Mouse (Mus musculus) left cerebral cortex, adult 2 months (tissue): ENCODE measurements around the gene Zdhhc7. TPM values are rescaled to one million over a fixed set of nuclear protein-coding genes. Genes with fewer than 3 reads are reported as not detected.

Source experiments
- DNase-seq, 2 experiments: peaks; one replicate each; pipeline ENCODE4 v3.0.0; 2021 to 2022; ENCODE audit warnings: low spot score in 2 of 2, mixed read lengths in 1 of 2; ENCODE audit errors: extremely low spot score in 1 of 2
- H3K27ac ChIP-seq: fragments of 200-600 bp; 2 replicates; pipeline ENCODE4 v1.8.1; 2022
- H3K4me3 ChIP-seq: fragments of 200-600 bp; 2 replicates; pipeline ENCODE4 v1.8.1; 2022
- CTCF ChIP-seq: fragments of 200-600 bp; IDR thresholded peaks from 2 replicates; pipeline ENCODE4 v1.8.1; 2022; ENCODE audit warnings: antibody characterized with exemption, mild to moderate bottlenecking, moderate library complexity
- intact Hi-C: fragments of 180-260 bp; cut with DNase I; formaldehyde crosslinking; loops from one replicate; pipeline ENCODE4 v1.15.1; 2025
- total RNA-seq, 2 experiments: library from RNA; stranded (reverse); gene quantifications; 2 replicates each; pipeline ENCODE4 v1.2.3; 2021

The Zdhhc7 gene
- total RNA-seq, 2 experiments from 2014 or later, result 33.5 to 38.5 TPM

GRCm38 (mm10) chr8:120042542-120043312 lies 58.6 kb downstream of the Zdhhc7 start:
- no peak overlapping the region for H3K27ac ChIP-seq
- intact Hi-C loops, result no loop called here
- no peak overlapping the region for H3K4me3 ChIP-seq
- DNase-seq, result no peak
- TF ChIP-seq CTCF, result no peak

DNA sequence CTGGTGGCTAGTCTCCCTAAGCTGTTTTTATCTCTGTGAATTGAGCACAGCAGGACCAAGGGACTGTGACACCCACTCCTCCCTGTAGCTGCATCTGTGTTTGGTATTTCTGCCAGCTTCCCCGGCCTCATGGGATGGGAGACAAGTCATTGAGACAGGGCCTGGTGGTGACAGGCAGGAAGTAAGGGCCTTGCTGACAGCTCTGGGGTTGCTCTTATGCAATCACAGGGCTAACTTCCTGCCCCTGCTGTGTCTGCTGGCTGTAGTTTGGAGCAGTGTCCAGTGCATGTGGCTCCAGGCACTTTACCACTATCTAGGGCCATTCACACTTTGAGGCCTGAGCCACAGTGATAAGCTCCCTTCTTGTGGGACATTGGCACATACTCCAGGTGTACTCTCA lies 60.4 kb downstream of the Zdhhc7 start:
- intact Hi-C loops, result no loop called here
- peak in 1 of 2 experiments; percentile 23 for DNase-seq

GRCm38 (mm10) chr8:120039313-120039919 lies 61.9 kb downstream of the Zdhhc7 start:
- DNase-seq, result no peak
- TF ChIP-seq CTCF, result no peak
- no peak overlapping the region for H3K4me3 ChIP-seq
- intact Hi-C loops, result no loop called here
- no peak overlapping the region for H3K27ac ChIP-seq

More for the DNA sequence above, 60.4 kb downstream of the Zdhhc7 start:
- no peak; the same call in 1 of the 2 replicates for TF ChIP-seq CTCF
- Histone ChIP-seq H3K4me3 (no peak overlapping the region), H3K27ac (no peak overlapping the region)

DNA sequence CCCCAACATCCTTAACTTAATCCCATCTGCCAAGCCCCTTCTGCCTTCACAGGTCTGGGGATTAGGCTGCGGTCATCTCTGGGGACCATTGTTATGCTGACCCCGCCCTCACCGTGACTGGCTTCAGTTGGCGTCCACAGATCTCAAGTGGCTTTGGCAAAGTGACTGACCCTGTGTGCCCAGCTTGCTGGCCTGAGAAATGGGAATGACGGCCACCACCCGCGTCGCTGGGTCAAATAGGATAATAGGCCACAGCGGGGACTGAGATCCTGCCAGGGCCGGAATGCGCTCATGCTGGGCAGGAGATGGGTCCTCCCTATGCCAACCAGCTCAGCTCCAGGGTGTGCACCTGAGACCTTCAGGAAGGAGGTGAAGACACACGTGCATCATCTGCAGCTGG lies 62.5 kb downstream of the Zdhhc7 start:
- Histone ChIP-seq H3K27ac (no peak overlapping the region), H3K4me3 (no peak overlapping the region)
- intact Hi-C loops, result no loop called here
- no peak for TF ChIP-seq CTCF
- DNase-seq, result no peak

DNA sequence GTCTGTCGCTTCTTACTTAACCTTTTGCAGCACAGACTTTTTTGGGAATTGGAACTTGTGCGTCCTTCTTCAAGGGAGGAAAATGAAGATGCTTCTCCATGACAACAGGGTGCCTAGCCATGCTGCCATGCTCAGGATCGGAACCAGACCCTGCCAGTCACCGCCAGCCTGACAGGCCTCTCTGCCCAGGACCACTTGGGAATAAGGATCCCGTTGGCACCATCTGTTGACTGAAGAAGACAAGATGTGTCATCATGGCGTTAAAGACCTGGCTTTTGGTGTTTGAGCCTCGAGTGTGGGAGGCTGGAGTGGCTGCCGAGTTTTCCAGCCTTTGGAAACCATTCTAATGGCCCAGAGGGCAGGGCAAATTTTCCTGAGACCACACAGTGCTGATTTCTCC lies 63.7 kb downstream of the Zdhhc7 start:
- Histone ChIP-seq H3K4me3 (no peak overlapping the region), H3K27ac (no peak overlapping the region)
- no peak for TF ChIP-seq CTCF
- intact Hi-C loops, result no loop called here
- no peak for DNase-seq

- TF ChIP-seq CTCF, result no peak
- Histone ChIP-seq H3K4me3 (no peak overlapping the region), H3K27ac (no peak overlapping the region)
- DNase-seq, result no peak
- intact Hi-C loops, result no loop called here
Measured at GRCm38 (mm10) chr8:120037199-120037598, 64.1 kb downstream of the Zdhhc7 start.

DNA sequence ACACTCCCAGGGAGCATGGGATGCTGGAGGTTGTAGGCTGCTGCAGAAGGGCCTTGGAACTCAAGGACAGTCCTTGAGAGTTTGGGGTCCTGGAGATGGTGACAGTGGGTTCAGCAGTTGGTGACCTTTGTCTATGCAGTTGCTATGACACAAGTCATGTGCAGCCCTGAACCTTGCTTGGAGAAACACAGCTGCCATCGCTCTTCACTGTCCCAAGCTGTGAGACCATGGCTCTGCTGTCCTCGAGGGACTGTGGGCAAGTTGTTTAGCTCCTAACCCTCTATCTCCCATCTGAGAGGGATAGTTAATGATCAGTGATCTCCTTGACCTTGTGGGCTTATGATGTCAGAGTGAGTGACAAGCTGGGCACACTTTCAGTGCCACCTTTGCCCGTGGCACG lies 64.7 kb downstream of the Zdhhc7 start:
- intact Hi-C loops, result no loop called here
- no peak for TF ChIP-seq CTCF
- Histone ChIP-seq H3K27ac (no peak overlapping the region), H3K4me3 (no peak overlapping the region)
- DNase-seq, result no peak

DNA sequence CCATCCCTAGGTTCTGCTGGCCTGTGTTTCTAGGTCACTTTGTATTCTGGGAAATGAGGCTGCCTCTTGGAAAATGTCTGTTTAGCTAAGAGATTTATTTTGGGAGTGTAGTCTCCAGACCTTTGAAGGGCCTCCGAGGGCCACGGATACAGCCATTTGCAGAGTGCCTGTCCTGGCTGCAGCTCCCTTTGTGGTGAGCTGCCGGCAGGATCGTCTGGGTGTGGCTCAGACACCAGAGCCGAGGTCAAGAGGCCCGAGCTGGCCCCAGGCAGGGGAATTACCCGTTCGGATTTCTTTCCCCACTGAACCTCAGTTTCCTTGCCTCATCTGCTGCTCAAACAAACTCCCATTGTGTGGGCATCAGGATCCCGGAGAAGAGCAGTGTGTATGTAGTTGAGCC lies 65.2 kb downstream of the Zdhhc7 start:
- no peak overlapping the region for H3K27ac ChIP-seq
- no peak overlapping the region for H3K4me3 ChIP-seq
- no peak for DNase-seq
- intact Hi-C loops, result no loop called here
- no peak for TF ChIP-seq CTCF

- intact Hi-C loops, result no loop called here
- TF ChIP-seq CTCF, result no peak
- no peak overlapping the region for H3K4me3 ChIP-seq
- DNase-seq, result no peak
- no peak overlapping the region for H3K27ac ChIP-seq
Measured at GRCm38 (mm10) chr8:120034471-120034870, 66.8 kb downstream of the Zdhhc7 start.

GRCm38 (mm10) chr8:120032549-120033208 lies 68.6 kb downstream of the Zdhhc7 start:
- TF ChIP-seq CTCF, result no peak
- intact Hi-C loops, result no loop called here
- DNase-seq, result no peak
- Histone ChIP-seq H3K4me3 (no peak overlapping the region), H3K27ac (no peak overlapping the region)

Other genes starting within 250 kb of the Zdhhc7 start
- gene Klhl36, start 239.2 kb downstream of the Zdhhc7 start, total RNA-seq, result 1 to 10 TPM; 7.2 to 8.9 TPM
- gene Usp10, start 191.1 kb downstream of the Zdhhc7 start, total RNA-seq, result 10 to 100 TPM; 86.4 to 88.9 TPM
- 1 to 10 TPM; 2.4 to 2.6 TPM for gene Gm20388, start 190.6 kb downstream of the Zdhhc7 start, total RNA-seq
- 1 to 10 TPM; 2.3 to 3.4 TPM for gene Crispld2, start 109.0 kb downstream of the Zdhhc7 start, total RNA-seq
- gene 6430548M08Rik, start 12.7 kb upstream of the Zdhhc7 start, total RNA-seq, result 100 to 1,000 TPM; 234 to 249 TPM
- gene Fam92b, start 76.0 kb upstream of the Zdhhc7 start, total RNA-seq, result 1 to 10 TPM in 1 of 2 experiments, under 1 TPM in 1; 0.68 to 1.0 TPM
- 100 to 1,000 TPM in 1 of 2 experiments, 10 to 100 TPM in 1; 77.7 to 105 TPM for gene Gse1, start 127.0 kb upstream of the Zdhhc7 start, total RNA-seq